Mouse (Mus musculus) midbrain, embryonic 14.5 days (tissue): ENCODE data around the gene Olfr729. TPM values are rescaled to one million over a fixed set of nuclear protein-coding genes. Genes with fewer than 3 reads are reported as not detected.

Source experiments
- ATAC-seq: fragments of 200-750 bp; cut with Nextera tagmentation; 2 replicates; pipeline ENCODE4 v1.8.0; 2017; ENCODE audit warnings: moderate number of reproducible peaks, moderate library complexity; ENCODE audit not compliant: low FRiP score, low TSS enrichment
- DNase-seq: peaks from one replicate; pipeline ENCODE4 v3.0.0-alpha.2; 2015
- H3K27ac ChIP-seq: fragments of 300-500 bp; sonication (generic); replicated peaks from 2 replicates; pipeline ENCODE4 v1.5.1; 2014; ENCODE audit warnings: mild to moderate bottlenecking, low read depth, low read length, moderate library complexity
- H3K27me3 ChIP-seq: fragments of 300-500 bp; sonication (generic); 2 replicates; pipeline ENCODE4 v1.6.1; 2014; ENCODE audit warnings: low read length, control low read depth, mixed read lengths; ENCODE audit not compliant: control insufficient read depth, insufficient read depth
- H3K36me3 ChIP-seq: fragments of 300-500 bp; sonication (generic); 2 replicates; pipeline ENCODE4 v1.6.1; 2014; ENCODE audit warnings: low read length, control low read depth; ENCODE audit not compliant: control insufficient read depth, insufficient read depth
- H3K4me1 ChIP-seq: fragments of 300-500 bp; sonication (generic); 2 replicates; pipeline ENCODE4 v1.6.1; 2014; ENCODE audit warnings: mild to moderate bottlenecking, antibody characterized with exemption, low read length, control low read depth; ENCODE audit not compliant: control insufficient read depth, insufficient read depth
- H3K4me2 ChIP-seq: fragments of 300-500 bp; sonication (generic); 2 replicates; pipeline ENCODE4 v1.6.1; 2014; ENCODE audit warnings: mild to moderate bottlenecking, low read length, moderate library complexity
- H3K4me3 ChIP-seq: fragments of 300-500 bp; sonication (generic); replicated peaks from 2 replicates; pipeline ENCODE4 v1.5.1; 2014; ENCODE audit warnings: low read depth, low read length
- H3K9ac ChIP-seq: fragments of 300-500 bp; sonication (generic); replicated peaks from 2 replicates; pipeline ENCODE4 v1.6.1; 2014; ENCODE audit warnings: mild to moderate bottlenecking, low read length, moderate library complexity
- H3K9me3 ChIP-seq: fragments of 300-500 bp; sonication (generic); 2 replicates; pipeline ENCODE4 v1.6.1; 2016; ENCODE audit warnings: low read length, control low read depth, mixed read lengths; ENCODE audit not compliant: control insufficient read depth
- WGBS: fragments of 180-500 bp; shearing (Covaris S2); extraction: QIAGEN DNeasy Blood & Tissue Kit; methylation state at CpG from one replicate; pipeline ENCODE4 v1.1.7; 2014; 5-methylcytosine and 5-hydroxymethylcytosine counted together
- polyA plus RNA-seq: library from polyadenylated mRNA; unstranded; fragments of >200 nt; fragmentation: Nextera tagmentation; extraction: Ambion mirVana; gene quantifications from 2 replicates; pipeline ENCODE4 v1.2.1, GENCODE M21; 2014

Gene Olfr729
- not detected in 2 replicates for polyA plus RNA-seq

GRCm38 (mm10) chr14:50152810-50153209 is at the start of gene Olfr729:
Gene Olfr729 (minus strand): TSS chr14:50152910.
- Histone ChIP-seq H3K4me3 (no peak within 1 kb of the TSS), H3K9ac (no peak within 1 kb of the TSS), H3K4me1 (no peaks in the 10 kb centered on the region), H3K27me3 (no peaks in the 10 kb centered on the region), H3K9me3 (no peaks in the 10 kb centered on the region), H3K27ac (no peak within 1 kb of the TSS), H3K36me3 (no peaks in the 10 kb centered on the region), H3K4me2 (no peak within 1 kb of the TSS)
- DNase-seq (no peak), ATAC-seq (no peak)

GRCm38 (mm10) chr14:50188098-50188497 is 35.4 kb upstream of the Olfr729 start, which contains the start of gene Olfr730:
Gene Olfr730 (minus strand): TSS chr14:50188198.
- H3K9me3 ChIP-seq = no peaks in the 10 kb centered on the region
- H3K4me3 ChIP-seq = no peak within 1 kb of the TSS
- H3K27ac ChIP-seq = no peak within 1 kb of the TSS
- H3K9ac ChIP-seq = no peak within 1 kb of the TSS
- DNase-seq (no peak), ATAC-seq (no peak)
- H3K27me3 ChIP-seq = no peaks in the 10 kb centered on the region
- WGBS = 60% methylated on average over 1 of the region's 1 CpGs
- H3K4me2 ChIP-seq = no peak within 1 kb of the TSS
- no peaks in the 10 kb centered on the region for H3K36me3 ChIP-seq
- no peaks in the 10 kb centered on the region for H3K4me1 ChIP-seq

GRCm38 (mm10) chr14:50142580-50142979 is 10.1 kb downstream of the Olfr729 start, which contains the start of gene Olfr728:
Gene Olfr728 (minus strand): TSS chr14:50142680.
- DNase-seq (no peak), ATAC-seq (no peak)
- no peak within 1 kb of the TSS for H3K9ac ChIP-seq
- H3K9me3 ChIP-seq = no peaks in the 10 kb centered on the region
- no peaks in the 10 kb centered on the region for H3K36me3 ChIP-seq
- no peaks in the 10 kb centered on the region for H3K4me1 ChIP-seq
- no peak within 1 kb of the TSS for H3K4me3 ChIP-seq
- H3K4me2 ChIP-seq = no peak within 1 kb of the TSS
- 95% methylated on average over 5 of the region's 5 CpGs for WGBS
- H3K27me3 ChIP-seq = no peaks in the 10 kb centered on the region
- no peak within 1 kb of the TSS for H3K27ac ChIP-seq

- Histone ChIP-seq H3K4me3 (no peak within 1 kb of the TSS), H3K9ac (no peak within 1 kb of the TSS), H3K27me3 (no peaks in the 10 kb centered on the region), H3K27ac (no peak within 1 kb of the TSS), H3K36me3 (no peaks in the 10 kb centered on the region), H3K9me3 (no peaks in the 10 kb centered on the region), H3K4me2 (no peak within 1 kb of the TSS), H3K4me1 (no peaks in the 10 kb centered on the region)
- 89% methylated on average over 1 of the region's 1 CpGs for WGBS
- no peak for ATAC-seq
- DNase-seq = no peak
Observed at GRCm38 (mm10) chr14:50122886-50123285, 29.8 kb downstream of the Olfr729 start, which contains the start of gene Olfr727. Gene Olfr727 (plus strand): TSS chr14:50123186.

Other genes starting within 250 kb of the Olfr729 start
- gene Olfr723, start 221.1 kb downstream of the Olfr729 start, polyA plus RNA-seq = not detected in 2 replicates
- not detected in 2 replicates for gene Olfr724, start 189.6 kb downstream of the Olfr729 start, polyA plus RNA-seq
- not detected in 2 replicates for gene Olfr725, start 112.5 kb downstream of the Olfr729 start, polyA plus RNA-seq
- gene Olfr726, start 62.0 kb downstream of the Olfr729 start, polyA plus RNA-seq = not detected in 2 replicates
- not detected in 2 replicates for gene Olfr727, start 29.7 kb downstream of the Olfr729 start, polyA plus RNA-seq
- gene Olfr728, start 10.2 kb downstream of the Olfr729 start, polyA plus RNA-seq = not detected in 2 replicates
- gene Olfr730, start 35.3 kb upstream of the Olfr729 start, polyA plus RNA-seq = not detected in 2 replicates
- gene Olfr731, start 89.0 kb upstream of the Olfr729 start, polyA plus RNA-seq = not detected in 2 replicates
- not detected in 2 replicates for gene Olfr732, start 131.3 kb upstream of the Olfr729 start, polyA plus RNA-seq
- gene Olfr733, start 148.6 kb upstream of the Olfr729 start, polyA plus RNA-seq = not detected in 2 replicates
- gene Olfr734, start 173.9 kb upstream of the Olfr729 start, polyA plus RNA-seq = not detected in 2 replicates
- gene Olfr735, start 196.0 kb upstream of the Olfr729 start, polyA plus RNA-seq = not detected in 2 replicates
- not detected in 2 replicates for gene Tlr11, start 205.0 kb upstream of the Olfr729 start, polyA plus RNA-seq
- gene Olfr736, start 228.3 kb upstream of the Olfr729 start, polyA plus RNA-seq = not detected in 2 replicates